ENCODE assay signal across 8 mouse cellular contexts in the genomic region with DNA sequence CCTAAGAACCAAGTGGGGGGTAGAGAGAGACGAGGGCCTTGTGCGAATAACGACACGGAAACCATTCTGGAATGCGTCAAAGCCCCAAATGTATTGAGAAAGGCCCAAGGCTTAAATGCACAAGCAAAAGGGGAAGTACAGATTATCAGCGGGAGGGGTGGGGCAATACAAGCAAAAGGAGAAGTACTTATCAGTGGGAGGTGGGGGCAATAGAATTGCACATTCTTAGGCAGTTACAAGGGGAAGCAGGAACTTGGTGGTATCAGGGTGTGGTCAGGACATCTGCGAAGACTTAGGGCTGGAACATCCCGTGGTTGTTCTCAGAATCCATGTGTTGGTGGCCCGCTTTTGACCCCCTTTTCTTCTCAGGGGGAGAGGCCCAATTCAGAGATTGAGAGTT.
A peak's percentile ranks its signal among the peaks of the same experiment; 100 is the strongest.
DNase-seq lines count a peak whose midpoint lies in the region; TF ChIP-seq lines count a peak whose summit lies in the region.
"Not testable (repeated sequence)": the region's sequence is repeated elsewhere in the genome, so short reads cannot be mapped to it uniquely, and the experiment has no call there.

No protein-coding gene starts in this region.

- not testable (repeated sequence) for H3K27me3 ChIP-seq in liver, adult 2 months (ENCODE audit: control insufficient read depth, insufficient read depth, low read length)

- H3K36me3 ChIP-seq in liver, adult 2 months (ENCODE audit: control insufficient read depth, insufficient read depth, low read length), result not testable (repeated sequence)

- H3K27ac ChIP-seq in liver, adult 2 months (replicated peaks; ENCODE audit: insufficient read depth, low read depth, low read length), result not testable (repeated sequence)

- WGBS in liver, adult 2 months, result 81% methylated on average over 9 of the region's 9 CpGs

- DNase-seq in B cell, adult 2 months, result peak; percentile 68 to 77
- peak; percentile 90 for DNase-seq in MEL-GATA-1-ER (ENCODE audit: extremely low read depth, low read depth)
- peak; percentile 6 for DNase-seq in c-Kit-positive CD71-negative TER-119-negative erythroid progenitor cells, embryonic 14.5 days (ENCODE audit: low read depth)
- peak; percentile 19 for DNase-seq in liver, adult 2 months (ENCODE audit: extremely low read depth, low read depth, low spot score)
- DNase-seq in lung, adult 18-20 months, result peak; percentile 19 to 21
- peak; percentile 70 for DNase-seq in lung, postnatal 36 days
- peak; percentile 32 for DNase-seq in skeletal muscle tissue, adult 2 months (ENCODE audit: low read depth, low spot score)
- peak; percentile 68 to 75 for DNase-seq in spleen, postnatal 36 days (ENCODE audit: low spot score in 2 of 2)

- not testable (repeated sequence) for H3K79me2 ChIP-seq in liver, adult 2 months (ENCODE audit: control insufficient read depth, insufficient read depth, low read length)

- TF ChIP-seq CTCF in liver, adult 2 months (IDR thresholded peaks at IDR 0.05; ENCODE audit: low read depth, low read length), result not testable (repeated sequence)

- H3K4me3 ChIP-seq in liver, adult 2 months (ENCODE audit: insufficient read depth, low read depth, low read length), result not testable (repeated sequence)

- not testable (repeated sequence) for H3K4me1 ChIP-seq in liver, adult 2 months (ENCODE audit: control insufficient read depth, insufficient read depth, low read length)

- H3K9ac ChIP-seq in liver, adult 2 months (ENCODE audit: low read depth, low read length), result not testable (repeated sequence)

- not testable (repeated sequence) for TF ChIP-seq POLR2A in liver, adult 2 months (IDR thresholded peaks at IDR 0.05; ENCODE audit: extremely low read depth, insufficient read depth, low read length)

Comparison
In these comparisons a context has a peak if more than half of its experiments do, and no peak if none do; other contexts are left out.
1. DNase-seq: peak in every context shown above with its lines; median percentile 90 in MEL-GATA-1-ER; 72 in B cell, adult 2 months; 72 in spleen, postnatal 36 days; 70 in lung, postnatal 36 days; 32 in skeletal muscle tissue, adult 2 months; 20 in lung, adult 18-20 months; 19 in liver, adult 2 months; 6 in c-Kit-positive CD71-negative TER-119-negative erythroid progenitor cells, embryonic 14.5 days.